Mouse (Mus musculus) adrenal gland, adult (tissue): Measurements from ENCODE around the gene Ube2k.

Source experiments
- DNase-seq, 2 experiments: peaks; one replicate each; pipeline ENCODE4 v3.0.0; 2022 to 2023; ENCODE audit warnings: low spot score in 1 of 2; ENCODE audit not compliant: inconsistent age in 2 of 2

Ube2k gene

GRCm38 (mm10) chr5:65536751-65537419, at the start of gene Ube2k, which contains the start of gene Smim14:
Gene Ube2k (plus strand): TSS chr5:65537233.
Gene Smim14 (minus strand): TSS chr5:65537184.
- peak; percentile 96 to 98 for DNase-seq

- peak in 1 of 2 experiments; percentile 73 for DNase-seq
Measured at GRCm38 (mm10) chr5:65487381-65487780, 49.7 kb upstream of the Ube2k start.

- DNase-seq, result peak in 1 of 2 experiments; percentile 43
Measured at GRCm38 (mm10) chr5:65488725-65489124, 48.3 kb upstream of the Ube2k start.

GRCm38 (mm10) chr5:65489830-65490229, 47.2 kb upstream of the Ube2k start:
- peak in 1 of 2 experiments; percentile 56 for DNase-seq

- peak; percentile 84 to 93 for DNase-seq
Measured at GRCm38 (mm10) chr5:65491767-65492715, 45.0 kb upstream of the Ube2k start.

GRCm38 (mm10) chr5:65492716-65493531, 44.1 kb upstream of the Ube2k start, which contains the start of gene Gm43552:
Gene Gm43552 (minus strand): TSS chr5:65492833.
- peak; percentile 99 for DNase-seq

- DNase-seq, result no peak
Measured at GRCm38 (mm10) chr5:65500231-65500630, 36.8 kb upstream of the Ube2k start.

- no peak for DNase-seq
Measured at GRCm38 (mm10) chr5:65501407-65501806, 35.6 kb upstream of the Ube2k start.

- peak; percentile 28 to 65 for DNase-seq
Measured at GRCm38 (mm10) chr5:65505786-65506185, 31.2 kb upstream of the Ube2k start.

GRCm38 (mm10) chr5:65508395-65508794, 28.6 kb upstream of the Ube2k start:
- peak; percentile 23 to 76 for DNase-seq

- peak in 1 of 2 experiments; percentile 25 for DNase-seq
Measured at GRCm38 (mm10) chr5:65513506-65513905, 23.5 kb upstream of the Ube2k start.

GRCm38 (mm10) chr5:65514635-65515278, 22.3 kb upstream of the Ube2k start:
- no peak for DNase-seq

- DNase-seq, result no peak
Measured at GRCm38 (mm10) chr5:65521803-65522202, 15.2 kb upstream of the Ube2k start.

- no peak for DNase-seq
Measured at GRCm38 (mm10) chr5:65524831-65525230, 12.2 kb upstream of the Ube2k start.

GRCm38 (mm10) chr5:65525674-65526443, 11.2 kb upstream of the Ube2k start:
- no peak for DNase-seq

GRCm38 (mm10) chr5:65531283-65531682, 5.8 kb upstream of the Ube2k start:
- DNase-seq, result no peak

GRCm38 (mm10) chr5:65534496-65534895, 2.5 kb upstream of the Ube2k start:
- DNase-seq, result no peak

- DNase-seq, result peak; percentile 36 to 84
Measured at GRCm38 (mm10) chr5:65535457-65536067, 1.5 kb upstream of the Ube2k start.

- DNase-seq, result peak in 1 of 2 experiments; percentile 39
Measured at GRCm38 (mm10) chr5:65536068-65536465, 966 bp upstream of the Ube2k start.
